Mouse (Mus musculus) ZHBTc4 (cell line): Measurements from ENCODE around the gene Mex3d.
A peak's percentile ranks its signal among the peaks of the same experiment; 100 is the strongest.

Experiments used
- DNase-seq: peaks from one replicate; pipeline ENCODE4 v3.0.0-alpha.2; 2011; ENCODE audit warnings: low read depth, low spot score

The Mex3d gene

GRCm38 (mm10) chr10:80412656-80413541 lies 25.4 kb upstream of the Mex3d start:
- DNase-seq = peak; percentile 24

GRCm38 (mm10) chr10:80407924-80408323 lies 20.5 kb upstream of the Mex3d start:
- DNase-seq = no peak

- DNase-seq = peak; percentile 96
These were observed 19.4 kb upstream of the Mex3d start, which contains the start of gene Uqcr11 for GRCm38 (mm10) chr10:80406684-80407501. Gene Uqcr11 (minus strand): TSS chr10:80406830.

DNA sequence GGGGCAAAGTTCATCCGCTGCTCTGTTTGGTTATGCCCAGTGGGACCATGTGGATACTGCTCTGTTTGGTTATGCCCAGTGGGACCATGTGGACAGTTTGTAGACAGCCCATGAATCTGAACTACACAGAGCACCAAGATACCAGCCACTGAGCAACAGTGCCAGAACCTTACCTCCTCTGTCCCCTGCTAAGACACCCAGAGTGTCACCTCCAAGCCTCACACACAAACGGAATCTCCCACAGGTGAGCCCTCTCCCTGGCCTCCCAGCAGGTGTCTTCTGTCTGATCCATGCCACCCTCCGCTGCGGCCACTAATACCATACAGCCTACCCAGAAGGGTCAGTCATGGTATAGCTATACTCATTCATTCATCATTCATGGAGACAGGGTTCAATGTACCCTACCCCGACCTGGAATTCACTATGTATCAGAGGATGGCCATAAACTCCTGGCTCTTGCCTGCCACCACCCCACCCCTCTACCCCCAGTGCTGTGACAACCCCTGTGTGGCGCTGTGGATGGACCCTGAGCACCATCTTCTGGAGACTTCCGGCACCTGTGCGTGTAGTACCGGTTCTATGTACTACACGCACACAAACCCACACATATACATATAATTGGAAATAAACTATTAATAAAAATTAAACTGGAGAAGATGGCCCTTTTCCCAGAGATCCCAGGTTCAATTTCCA lies 18.2 kb upstream of the Mex3d start:
- DNase-seq = no peak

DNA sequence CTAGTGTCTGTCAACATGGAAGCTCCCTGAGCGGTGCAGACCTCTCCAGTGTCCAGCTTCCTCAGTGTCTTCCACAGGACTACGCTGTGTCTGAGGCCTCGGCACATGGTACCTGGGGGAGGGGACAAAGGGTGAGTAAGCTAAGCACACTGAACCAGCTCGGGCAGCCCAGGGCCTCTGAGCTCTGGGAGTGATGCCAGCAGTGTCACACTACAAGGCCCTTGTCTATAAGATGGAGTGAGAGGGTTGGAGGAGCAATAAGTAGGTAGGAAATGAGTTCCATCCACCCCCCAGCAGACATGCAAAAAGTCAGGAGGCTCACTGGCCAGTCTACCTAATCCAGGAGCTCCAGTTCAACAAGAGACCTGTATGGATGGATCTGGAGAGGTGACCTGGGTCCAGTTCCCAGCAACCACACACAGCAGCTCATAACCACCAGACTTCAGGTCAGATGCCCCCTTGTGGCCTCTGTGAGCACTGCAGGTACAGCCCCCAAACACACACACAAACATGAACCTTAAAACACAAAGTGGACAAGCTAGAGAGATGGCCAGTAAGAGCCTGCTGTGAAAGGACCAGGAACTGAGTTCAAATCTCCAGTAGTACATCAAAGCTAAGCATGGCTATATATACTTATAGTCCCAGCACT lies 15.7 kb upstream of the Mex3d start:
- DNase-seq = peak; percentile 82

DNA sequence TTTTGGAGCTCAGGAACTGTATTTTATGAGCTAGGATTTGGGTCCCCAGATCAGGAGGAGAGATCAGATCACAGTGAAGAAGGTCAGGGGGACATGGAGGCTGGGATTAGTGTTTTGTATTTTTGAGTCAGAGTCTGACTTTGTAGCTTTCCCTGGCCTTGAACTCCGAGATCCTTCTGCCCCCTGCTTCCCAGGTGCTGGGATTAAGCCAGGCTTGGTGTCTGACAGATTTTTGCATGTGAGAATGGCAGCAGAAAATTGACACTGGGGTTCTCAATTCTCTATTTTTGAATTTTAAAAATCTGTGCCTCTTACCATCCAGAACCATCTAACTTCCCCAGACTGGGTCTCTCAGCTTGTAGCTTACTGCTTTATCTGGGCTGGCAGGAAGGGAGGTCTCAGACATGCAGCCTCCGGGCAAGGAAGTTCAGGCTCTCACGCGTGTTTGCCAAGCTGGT lies 13.3 kb upstream of the Mex3d start:
- DNase-seq = no peak

DNA sequence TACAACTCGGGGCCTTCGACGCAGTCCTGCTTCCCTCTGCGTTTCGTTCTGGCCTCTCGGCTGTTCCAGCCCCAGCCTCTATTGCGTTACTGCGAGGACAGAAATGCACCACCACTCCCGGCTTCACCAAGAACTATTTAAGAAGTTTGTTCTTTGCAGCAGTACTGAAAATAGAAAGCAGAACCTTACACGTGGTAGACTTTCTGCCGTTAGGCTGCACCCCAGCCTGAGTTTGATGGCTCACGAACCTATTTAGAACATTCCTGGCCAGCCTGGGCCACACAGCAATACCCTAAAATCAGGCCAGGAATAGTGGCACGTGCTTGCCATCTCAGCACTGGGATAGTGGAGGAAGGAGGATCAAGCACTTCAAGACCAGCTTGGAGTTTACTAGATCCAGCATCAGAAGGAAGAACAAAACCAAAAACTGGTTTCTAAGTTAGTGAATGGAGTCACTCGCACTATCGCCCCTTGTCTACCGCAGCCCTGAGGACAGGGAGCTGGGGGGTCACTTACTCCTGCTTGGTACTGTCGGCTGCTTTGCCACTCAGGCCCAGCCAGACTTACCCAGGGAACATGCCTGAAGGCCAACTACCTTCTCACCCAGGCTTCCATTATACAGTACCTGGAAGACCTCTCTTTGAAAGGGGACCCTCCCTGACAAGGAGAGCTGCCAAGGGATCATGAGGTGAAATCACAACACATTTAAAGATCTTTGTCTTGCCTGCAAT lies 12.7 kb upstream of the Mex3d start:
- no peak for DNase-seq

GRCm38 (mm10) chr10:80399191-80399972 lies 11.9 kb upstream of the Mex3d start, which contains the start of gene Mbd3:
Gene Mbd3 (minus strand): TSS chr10:80399550.
- DNase-seq = peak; percentile 100

DNA sequence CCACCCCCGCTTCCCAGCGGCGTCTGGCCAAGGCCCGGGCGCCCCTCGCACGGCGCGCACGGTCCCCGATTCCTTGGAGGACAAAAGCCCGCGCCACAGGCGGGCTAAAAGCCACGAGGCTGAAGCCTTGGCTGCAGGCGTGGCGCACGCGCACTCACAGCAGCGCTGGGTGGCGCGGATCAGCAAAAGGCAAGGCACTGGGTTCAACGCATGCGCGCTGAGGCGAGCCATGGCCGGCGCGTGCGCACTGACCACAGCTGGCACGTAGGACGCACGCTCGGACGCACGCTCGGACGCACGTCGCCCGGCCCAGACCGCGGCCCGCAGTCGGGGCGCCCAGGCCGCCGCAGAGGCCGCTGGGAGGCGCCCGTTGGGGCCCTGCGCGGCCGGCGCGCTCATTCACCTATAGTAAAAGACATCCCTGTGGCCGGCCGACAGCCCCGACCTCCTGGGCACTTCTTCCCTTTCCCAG lies 11.3 kb upstream of the Mex3d start:
- peak; percentile 99 for DNase-seq

- no peak for DNase-seq
These were observed 10.7 kb upstream of the Mex3d start for GRCm38 (mm10) chr10:80398174-80398535.

GRCm38 (mm10) chr10:80397524-80398173 lies 10.2 kb upstream of the Mex3d start:
- DNase-seq = peak; percentile 22

GRCm38 (mm10) chr10:80396822-80397523 lies 9.5 kb upstream of the Mex3d start:
- peak; percentile 75 for DNase-seq

GRCm38 (mm10) chr10:80395025-80395627 lies 7.7 kb upstream of the Mex3d start:
- DNase-seq = peak; percentile 70

DNA sequence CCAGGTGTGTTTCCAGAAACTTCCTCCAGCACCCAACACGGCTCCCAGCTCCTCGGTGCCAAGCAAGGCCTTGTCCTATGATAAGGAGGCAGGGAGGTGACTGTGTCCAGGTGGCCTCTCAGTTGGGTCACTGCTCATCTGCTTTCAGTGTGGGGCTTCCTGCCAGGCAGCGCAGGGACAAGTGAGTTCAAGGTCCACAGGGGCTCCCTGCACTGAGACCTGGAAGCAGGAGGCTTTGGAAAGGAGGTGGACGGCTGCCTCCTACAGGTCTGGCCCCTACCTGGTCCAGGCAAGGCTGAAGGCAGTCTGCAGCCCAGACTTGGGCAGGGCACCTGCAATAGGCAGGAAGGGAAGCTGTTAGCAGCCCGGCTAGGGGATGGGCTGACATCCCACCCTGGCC lies 5.2 kb upstream of the Mex3d start:
- no peak for DNase-seq

- no peak for DNase-seq
These were observed 3.2 kb upstream of the Mex3d start for GRCm38 (mm10) chr10:80390697-80391096.

- no peak for DNase-seq
These were observed 1.8 kb upstream of the Mex3d start for GRCm38 (mm10) chr10:80389185-80389708.

DNA sequence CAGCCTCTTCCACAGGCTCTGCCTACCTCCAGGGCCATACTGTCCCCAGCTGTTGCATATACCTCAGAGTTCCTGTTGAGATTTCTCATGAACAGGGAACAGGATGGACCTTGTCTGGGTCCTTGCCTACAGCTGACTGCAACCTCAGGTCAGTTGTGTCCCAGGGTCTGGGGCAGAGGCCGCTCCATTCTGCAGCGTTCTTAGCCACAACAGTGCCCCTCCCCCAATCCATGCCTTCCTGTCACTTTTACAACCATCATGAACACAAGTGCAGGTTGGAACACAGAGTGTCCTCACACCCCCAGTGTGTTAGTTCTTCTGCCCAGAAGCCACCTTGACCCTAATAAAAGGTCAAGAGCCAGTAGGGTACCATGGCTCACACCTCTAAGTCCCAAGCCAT lies 1.3 kb upstream of the Mex3d start:
- no peak for DNase-seq
